ENCODE assay signal across 9 mouse cellular contexts in genomic region chr7:108935411-108935810, GRCm38 (mm10). TPM values are rescaled to one million over a fixed set of nuclear protein-coding genes. Genes with fewer than 3 reads are reported as not detected.
A peak's percentile ranks its signal among the peaks of the same experiment; 100 is the strongest.
DNase-seq lines count a peak whose midpoint lies in the region; ATAC-seq and TF ChIP-seq lines count a peak whose summit lies in the region.
"Had no signal": no experiment of that assay in that cellular context is flagged by ENCODE, and none has a peak within 500 bp of the region (broad histone marks: within the 10 kb centered on the region; RNA-seq: fewer than 3 reads in every experiment).

No protein-coding gene starts in this region.

- no peak overlapping the region for H3K27ac ChIP-seq in heart, embryonic 11.5 days (ENCODE audit: low read depth, low read length)
- no peak overlapping the region for H3K27ac ChIP-seq in heart, adult 2 months
- H3K27ac ChIP-seq in forebrain, postnatal 0 days (ENCODE audit: low read depth, low read length): no peak overlapping the region
- H3K27ac ChIP-seq in liver, postnatal 0 days (ENCODE audit: low read depth): no peak overlapping the region

- no peaks in the 10 kb centered on the region for H3K9me3 ChIP-seq in heart, embryonic 11.5 days (replicated peaks; ENCODE audit: control insufficient read depth, low read length)
- H3K9me3 ChIP-seq in E14TG2a.4 (ENCODE audit: low read length): peaks cover 57% of the 10 kb centered on the region
- H3K9me3 ChIP-seq in forebrain, postnatal 0 days (ENCODE audit: low read length): no peaks in the 10 kb centered on the region
- H3K9me3 ChIP-seq in liver, postnatal 0 days (ENCODE audit: low read length): no peaks in the 10 kb centered on the region

- WGBS in heart, embryonic 11.5 days (ENCODE audit: insufficient replicate concordance): 83% methylated on average over 7 of the region's 7 CpGs
- WGBS in heart, adult 2 months: 66% methylated on average over 7 of the region's 7 CpGs
- 89% methylated on average over 7 of the region's 7 CpGs for WGBS in forebrain, postnatal 0 days
- 72% methylated on average over 7 of the region's 7 CpGs for WGBS in liver, postnatal 0 days (ENCODE audit: insufficient replicate concordance)

- peaks cover 25% of the 10 kb centered on the region for H3K36me3 ChIP-seq in heart, embryonic 11.5 days (ENCODE audit: control insufficient read depth, insufficient read depth, low read length)
- peaks cover 2% of the 10 kb centered on the region for H3K36me3 ChIP-seq in heart, adult 2 months (ENCODE audit: control insufficient read depth, insufficient read depth, low read length)
- H3K36me3 ChIP-seq in E14TG2a.4 (ENCODE audit: insufficient read depth, low read length): peaks cover 56% of the 10 kb centered on the region
- H3K36me3 ChIP-seq in forebrain, postnatal 0 days (ENCODE audit: insufficient read depth): peaks cover 31% of the 10 kb centered on the region
- H3K36me3 ChIP-seq in liver, postnatal 0 days (replicated peaks; ENCODE audit: insufficient read depth, low read length): peaks cover 33% of the 10 kb centered on the region

- peak overlapping the region; percentile 94 for H3K9ac ChIP-seq in heart, embryonic 11.5 days (ENCODE audit: low read depth, low read length)
- H3K9ac ChIP-seq in heart, adult 2 months (ENCODE audit: low read depth, low read length): no peak overlapping the region
- H3K9ac ChIP-seq in forebrain, postnatal 0 days: peak overlapping the region; percentile 94; the same call in 1 of the 2 replicates
- peak overlapping the region; percentile 90 for H3K9ac ChIP-seq in liver, postnatal 0 days (replicated peaks)

- H3K4me1 ChIP-seq in heart, embryonic 11.5 days (ENCODE audit: control insufficient read depth, insufficient read depth, low read length): peaks cover 8% of the 10 kb centered on the region
- H3K4me1 ChIP-seq in heart, adult 2 months (ENCODE audit: control insufficient read depth, insufficient read depth, low read length): peaks cover 12% of the 10 kb centered on the region
- peaks cover 9% of the 10 kb centered on the region; the same call in 1 of the 2 replicates for H3K4me1 ChIP-seq in E14TG2a.4 (replicated peaks; ENCODE audit: low read depth, low read length)
- H3K4me1 ChIP-seq in forebrain, postnatal 0 days (ENCODE audit: insufficient read depth): peaks cover 5% of the 10 kb centered on the region; the same call in 1 of the 2 replicates
- peaks cover 13% of the 10 kb centered on the region for H3K4me1 ChIP-seq in liver, postnatal 0 days (ENCODE audit: insufficient read depth)

- peaks cover 4% of the 10 kb centered on the region; the same call in 1 of the 2 replicates for H3K79me2 ChIP-seq in heart, adult 2 months (replicated peaks; ENCODE audit: control insufficient read depth, insufficient read depth, low read length)

- no peak for TF ChIP-seq EP300 in heart, adult 2 months (IDR thresholded peaks at IDR 0.05; ENCODE audit: insufficient read depth, low read depth, low read length)
- no peak for TF ChIP-seq EP300 in liver, postnatal 0 days (IDR thresholded peaks at IDR 0.05; ENCODE audit: low read depth)

- H3K4me3 ChIP-seq in heart, embryonic 11.5 days (ENCODE audit: low read depth, low read length): peak overlapping the region; percentile 80
- no peak overlapping the region; the same call in 1 of the 2 replicates for H3K4me3 ChIP-seq in heart, adult 2 months
- H3K4me3 ChIP-seq in E14TG2a.4 (replicated peaks; ENCODE audit: low read length): peak overlapping the region; percentile 95
- H3K4me3 ChIP-seq in forebrain, postnatal 0 days (ENCODE audit: low read depth, low read length): peak overlapping the region; percentile 89
- H3K4me3 ChIP-seq in liver, postnatal 0 days (ENCODE audit: low read depth, low read length): peak overlapping the region; percentile 91

- H3K4me2 ChIP-seq in heart, embryonic 11.5 days: peak overlapping the region; percentile 92
- peak overlapping the region; percentile 87 for H3K4me2 ChIP-seq in forebrain, postnatal 0 days (ENCODE audit: low read depth)
- peak overlapping the region; percentile 91 for H3K4me2 ChIP-seq in liver, postnatal 0 days (ENCODE audit: low read depth, low read length)

- intact Hi-C loops in heart, adult 2 months (cut with DNase I): loop anchor here (2.0 kb wide), 1 partner anchor 85 kb away; the partner anchor contains the start of gene Olfr516

- DNase-seq in heart, adult 2 months: no peak
- no peak for DNase-seq in forebrain, postnatal 0 days
- peak; percentile 13 for DNase-seq in liver, postnatal 0 days
- DNase-seq in cerebellum, postnatal 10 days: no peak
- DNase-seq in cerebellum, adult 18-20 months: no peak
- DNase-seq in embryo, embryonic 10 days (ENCODE audit: low spot score): no peak

- no peak for TF ChIP-seq POLR2A in heart, adult 2 months (IDR thresholded peaks at IDR 0.05; ENCODE audit: insufficient read depth, low read depth, low read length)

- no peak for TF ChIP-seq CTCF in heart, adult 2 months (IDR thresholded peaks at IDR 0.05)
- TF ChIP-seq CTCF in E14TG2a.4 (conservative IDR thresholded peaks at IDR 0.05; ENCODE audit: low read length): no peak
- no peak for TF ChIP-seq CTCF in forebrain, postnatal 0 days (IDR thresholded peaks at IDR 0.05; ENCODE audit: low read depth)
- no peak for TF ChIP-seq CTCF in liver, postnatal 0 days (IDR thresholded peaks at IDR 0.05; ENCODE audit: low read depth)

- ATAC-seq in heart, embryonic 11.5 days (replicated peaks; ENCODE audit: insufficient number of reproducible peaks, low FRiP score, low TSS enrichment): no peak
- ATAC-seq in forebrain, postnatal 0 days: no peak
- ATAC-seq in liver, postnatal 0 days: no peak
- ATAC-seq: CD4-positive, CD25-positive, alpha-beta regulatory T cell, adult 4 months had no signal

- no peaks in the 10 kb centered on the region for H3K27me3 ChIP-seq in heart, embryonic 11.5 days (ENCODE audit: control insufficient read depth, insufficient read depth, low read length)
- no peaks in the 10 kb centered on the region for H3K27me3 ChIP-seq in heart, adult 2 months (ENCODE audit: control insufficient read depth, insufficient read depth, low read length)
- H3K27me3 ChIP-seq in E14TG2a.4 (ENCODE audit: insufficient read depth, low read length): no peaks in the 10 kb centered on the region
- H3K27me3 ChIP-seq in forebrain, postnatal 0 days (ENCODE audit: insufficient read depth, low read length): 0 out of 2 replicates have a peak, but pooled peaks cover 5% of the 10 kb centered on the region
- H3K27me3 ChIP-seq in liver, postnatal 0 days (ENCODE audit: insufficient read depth, low read length): no peaks in the 10 kb centered on the region

RNA-seq across cellular contexts. Expression of gene Eif3f, which starts 1.2 kb away (rescaled TPM):
- polyA plus RNA-seq in heart, embryonic 11.5 days (2014; fragmentation: Nextera tagmentation; extraction: Ambion mirVana): 54.7 and 66.0 TPM in 2 replicates
- 10 to 100 TPM; 78.6 to 97.2 TPM for total RNA-seq in heart, adult 2 months (2021)
- polyA plus RNA-seq in heart, adult 2 months (2012; rRNA removed): 72.1 and 72.8 TPM in 2 replicates
- 118 and 120 TPM in 2 replicates for total RNA-seq in forebrain, postnatal 0 days (2014; rRNA removed)
- 80.6 and 81.5 TPM in 2 replicates for polyA plus RNA-seq in forebrain, postnatal 0 days (2015; fragmentation: Nextera tagmentation; extraction: Ambion mirVana)
- polyA plus RNA-seq in liver, postnatal 0 days (2015; fragmentation: Nextera tagmentation; extraction: Ambion mirVana): 34.6 and 36.9 TPM in 2 replicates

RNA-seq across cellular contexts. Expression of gene Nlrp10, which starts 5.4 kb away (rescaled TPM):
- polyA plus RNA-seq in heart, embryonic 11.5 days (2014; fragmentation: Nextera tagmentation; extraction: Ambion mirVana): 5.2 and 5.6 TPM in 2 replicates
- 10 to 100 TPM; 17.4 to 21.0 TPM for total RNA-seq in heart, adult 2 months (2021)
- polyA plus RNA-seq in heart, adult 2 months (2012; rRNA removed): 8.1 and 14.4 TPM in 2 replicates
- total RNA-seq in forebrain, postnatal 0 days (2014; rRNA removed): 0.05 TPM in 1 of 2 replicates, not detected in the other
- polyA plus RNA-seq in forebrain, postnatal 0 days (2015; fragmentation: Nextera tagmentation; extraction: Ambion mirVana): 0.04 and 0.10 TPM in 2 replicates
- not detected in 2 replicates for polyA plus RNA-seq in liver, postnatal 0 days (2015; fragmentation: Nextera tagmentation; extraction: Ambion mirVana)

RNA-seq across cellular contexts. Expression of gene Tub, which starts 14.7 kb away (rescaled TPM):
- 0.45 and 0.63 TPM in 2 replicates for polyA plus RNA-seq in heart, embryonic 11.5 days (2014; fragmentation: Nextera tagmentation; extraction: Ambion mirVana)
- under 1 TPM; 0.26 to 0.52 TPM for total RNA-seq in heart, adult 2 months (2021)
- 0.45 and 1.2 TPM in 2 replicates for polyA plus RNA-seq in heart, adult 2 months (2012; rRNA removed)
- 158 and 188 TPM in 2 replicates for total RNA-seq in forebrain, postnatal 0 days (2014; rRNA removed)
- 30.2 and 39.1 TPM in 2 replicates for polyA plus RNA-seq in forebrain, postnatal 0 days (2015; fragmentation: Nextera tagmentation; extraction: Ambion mirVana)
- not detected in 2 replicates for polyA plus RNA-seq in liver, postnatal 0 days (2015; fragmentation: Nextera tagmentation; extraction: Ambion mirVana)

RNA-seq across cellular contexts. Expression of gene Olfr519, which starts 41.2 kb away (rescaled TPM):
- polyA plus RNA-seq in heart, embryonic 11.5 days (2014; fragmentation: Nextera tagmentation; extraction: Ambion mirVana): not detected in 2 replicates
- total RNA-seq in heart, adult 2 months (2021): not detected
- polyA plus RNA-seq in heart, adult 2 months (2012; rRNA removed): not detected in 2 replicates
- not detected in 2 replicates for total RNA-seq in forebrain, postnatal 0 days (2014; rRNA removed)
- not detected in 2 replicates for polyA plus RNA-seq in forebrain, postnatal 0 days (2015; fragmentation: Nextera tagmentation; extraction: Ambion mirVana)
- polyA plus RNA-seq in liver, postnatal 0 days (2015; fragmentation: Nextera tagmentation; extraction: Ambion mirVana): not detected in 2 replicates
- polyA plus RNA-seq: CD4-positive, CD25-positive, alpha-beta regulatory T cell, adult 4 months had no signal

RNA-seq across cellular contexts. Expression of gene Olfr518, which starts 50.6 kb away (rescaled TPM):
- not detected in 2 replicates for polyA plus RNA-seq in heart, embryonic 11.5 days (2014; fragmentation: Nextera tagmentation; extraction: Ambion mirVana)
- total RNA-seq in heart, adult 2 months (2021): not detected
- not detected in 2 replicates for polyA plus RNA-seq in heart, adult 2 months (2012; rRNA removed)
- not detected in 2 replicates for total RNA-seq in forebrain, postnatal 0 days (2014; rRNA removed)
- not detected in 2 replicates for polyA plus RNA-seq in forebrain, postnatal 0 days (2015; fragmentation: Nextera tagmentation; extraction: Ambion mirVana)
- not detected in 2 replicates for polyA plus RNA-seq in liver, postnatal 0 days (2015; fragmentation: Nextera tagmentation; extraction: Ambion mirVana)

Comparison
In these comparisons a context has a peak if more than half of its experiments do, and no peak if none do; other contexts are left out.
1. RNA of gene Tub, which starts 14.7 kb away (polyA plus RNA-seq): 30.2 to 39.1 TPM in forebrain, postnatal 0 days; 0.45 to 0.63 TPM in heart, embryonic 11.5 days, 0.45 to 1.2 TPM in heart, adult 2 months and not detected in liver, postnatal 0 days; every median in the first group is over 10 times any median in the second.
2. Peak in every context shown above with its lines, with median percentiles within 50 percentile points of each other: H3K4me2 ChIP-seq.